Comparison of ENCODE assay signal across 19 mouse cellular contexts in genomic region chr3:131940896-131941295, GRCm38 (mm10).
DNase-seq lines count a peak whose midpoint lies in the region; ATAC-seq lines count a peak whose summit lies in the region.
"Had no signal": no experiment of that assay in that cellular context is flagged by ENCODE, and none has a peak within 500 bp of the region (broad histone marks: within the 10 kb centered on the region; RNA-seq: fewer than 3 reads in every experiment).

No protein-coding gene starts in this region.

- H3K9ac ChIP-seq in embryonic facial prominence, embryonic 11.5 days (replicated peaks; ENCODE audit: low read length) = no peak overlapping the region
- no peak overlapping the region for H3K9ac ChIP-seq in limb, embryonic 12.5 days (replicated peaks)
- H3K9ac ChIP-seq in heart, embryonic 11.5 days (ENCODE audit: low read depth, low read length) = no peak overlapping the region
- H3K9ac ChIP-seq: forebrain, embryonic 12.5 days; forebrain, postnatal 0 days; heart, embryonic 12.5 days; hindbrain, embryonic 14.5 days had no signal

- H3K36me3 ChIP-seq in embryonic facial prominence, embryonic 11.5 days (replicated peaks; ENCODE audit: control insufficient read depth, insufficient read depth, low read depth, low read length) = no peaks in the 10 kb centered on the region
- H3K36me3 ChIP-seq in limb, embryonic 12.5 days = no peaks in the 10 kb centered on the region
- no peaks in the 10 kb centered on the region for H3K36me3 ChIP-seq in heart, embryonic 11.5 days (ENCODE audit: control insufficient read depth, insufficient read depth, low read length)
- H3K36me3 ChIP-seq: forebrain, embryonic 12.5 days; heart, embryonic 12.5 days; hindbrain, embryonic 10.5 days had no signal

- peak; percentile 61 for DNase-seq in embryo, embryonic 11 days
- peak; percentile 86 for DNase-seq in embryonic facial prominence, embryonic 11.5 days (ENCODE audit: low spot score)
- peak; percentile 76 for DNase-seq in forelimb bud, embryonic 11.5 days (ENCODE audit: low read depth, low spot score)
- no peak for DNase-seq in cerebellum, adult 9-11 months
- DNase-seq: adrenal gland, adult 2 months; adrenal gland, postnatal 25 days; cerebellum, adult 18-20 months; cerebellum, postnatal 10 days; forebrain, postnatal 0 days; heart, adult 2 months; kidney, adult 2 months had no signal

- no peaks in the 10 kb centered on the region for H3K4me1 ChIP-seq in embryonic facial prominence, embryonic 11.5 days (ENCODE audit: control insufficient read depth, insufficient read depth, low read length)
- H3K4me1 ChIP-seq in limb, embryonic 12.5 days (replicated peaks) = peaks cover 40% of the 10 kb centered on the region
- no peaks in the 10 kb centered on the region for H3K4me1 ChIP-seq in heart, embryonic 11.5 days (ENCODE audit: control insufficient read depth, insufficient read depth, low read length)
- H3K4me1 ChIP-seq: forebrain, embryonic 12.5 days; heart, embryonic 12.5 days; hindbrain, embryonic 10.5 days had no signal

- no peak overlapping the region for H3K4me2 ChIP-seq in embryonic facial prominence, embryonic 11.5 days (ENCODE audit: low read depth, low read length)
- no peak overlapping the region for H3K4me2 ChIP-seq in limb, embryonic 12.5 days
- H3K4me2 ChIP-seq in heart, embryonic 11.5 days = no peak overlapping the region
- H3K4me2 ChIP-seq: forebrain, embryonic 12.5 days; heart, embryonic 12.5 days; hindbrain, embryonic 14.5 days had no signal

- H3K4me3 ChIP-seq in embryonic facial prominence, embryonic 11.5 days (ENCODE audit: low read depth, low read length) = no peak overlapping the region
- H3K4me3 ChIP-seq in limb, embryonic 12.5 days (replicated peaks) = no peak overlapping the region
- H3K4me3 ChIP-seq in heart, embryonic 11.5 days (ENCODE audit: low read depth, low read length) = no peak overlapping the region
- H3K4me3 ChIP-seq: forebrain, embryonic 12.5 days; heart, adult 2 months; heart, embryonic 12.5 days; hindbrain, embryonic 10.5 days had no signal

- 29% methylated on average over 7 of the region's 7 CpGs for WGBS in embryonic facial prominence, embryonic 11.5 days
- whole genome bisulfite sequencing in limb, embryonic 12.5 days = 13% methylated on average over 7 of the region's 7 CpGs
- WGBS in heart, embryonic 11.5 days (ENCODE audit: insufficient replicate concordance) = 74% methylated on average over 7 of the region's 7 CpGs

- H3K9me3 ChIP-seq in embryonic facial prominence, embryonic 11.5 days (replicated peaks; ENCODE audit: control insufficient read depth, low read length) = no peaks in the 10 kb centered on the region
- H3K9me3 ChIP-seq in limb, embryonic 12.5 days = no peaks in the 10 kb centered on the region
- H3K9me3 ChIP-seq in heart, embryonic 11.5 days (replicated peaks; ENCODE audit: control insufficient read depth, low read length) = no peaks in the 10 kb centered on the region
- H3K9me3 ChIP-seq: forebrain, embryonic 12.5 days; heart, embryonic 12.5 days; hindbrain, embryonic 10.5 days had no signal

- H3K27ac ChIP-seq in embryonic facial prominence, embryonic 11.5 days (replicated peaks; ENCODE audit: low read depth, low read length) = no peak overlapping the region
- H3K27ac ChIP-seq in limb, embryonic 12.5 days = 0 out of 2 replicates have a peak overlapping the region, but pooled peaks have one; percentile 41
- no peak overlapping the region for H3K27ac ChIP-seq in heart, embryonic 11.5 days (ENCODE audit: low read depth, low read length)
- H3K27ac ChIP-seq: forebrain, embryonic 12.5 days; heart, adult 2 months; hindbrain, embryonic 10.5 days; hindbrain, embryonic 14.5 days had no signal

- ATAC-seq in embryonic facial prominence, embryonic 11.5 days (replicated peaks; ENCODE audit: insufficient number of reproducible peaks, low FRiP score, low TSS enrichment, low read depth) = peak; percentile 83
- peak; percentile 72; the same call in 1 of the 2 replicates for ATAC-seq in limb, embryonic 12.5 days (ENCODE audit: insufficient number of reproducible peaks, insufficient read depth, low FRiP score, low TSS enrichment, low read depth)
- no peak for ATAC-seq in heart, embryonic 11.5 days (replicated peaks; ENCODE audit: insufficient number of reproducible peaks, low FRiP score, low TSS enrichment)
- no peak for ATAC-seq in megakaryocyte progenitor cell, adult 5-6 weeks (replicated peaks; ENCODE audit: poor library complexity)
- ATAC-seq: forebrain, postnatal 0 days; intestine, embryonic 16.5 days had no signal

- no peaks in the 10 kb centered on the region for H3K27me3 ChIP-seq in embryonic facial prominence, embryonic 11.5 days (ENCODE audit: control insufficient read depth, insufficient read depth, low read length)
- H3K27me3 ChIP-seq in limb, embryonic 12.5 days = no peaks in the 10 kb centered on the region
- H3K27me3 ChIP-seq in heart, embryonic 11.5 days (ENCODE audit: control insufficient read depth, insufficient read depth, low read length) = no peaks in the 10 kb centered on the region
- H3K27me3 ChIP-seq: forebrain, embryonic 12.5 days; heart, embryonic 12.5 days had no signal

Comparison
In these comparisons a context has a peak if more than half of its experiments do, and no peak if none do; other contexts are left out.
1. ATAC-seq: peak in embryonic facial prominence, embryonic 11.5 days (single experiment) and limb, embryonic 12.5 days (single experiment); none in heart, embryonic 11.5 days (single experiment) and megakaryocyte progenitor cell, adult 5-6 weeks (single experiment).